Mouse (Mus musculus) hematopoietic stem cell, adult 5-6 weeks (primary cell): ENCODE data around the gene Dst. TPM values are rescaled to one million over a fixed set of nuclear protein-coding genes. Genes with fewer than 3 reads are reported as not detected.
A peak's percentile ranks its signal among the peaks of the same experiment; 100 is the strongest.

Experiments
- ATAC-seq, 2 experiments: fragments of 125-278 bp in 1 of 2; replicated peaks in 1 of 2; 2 replicates each; pipeline ENCODE4 v1.8.0; 2016 to 2017; ENCODE audit warnings: inconsistent platforms in 2 of 2, mild to moderate bottlenecking in 2 of 2, moderate number of reproducible peaks in 2 of 2, low read depth in 1 of 2, moderate TSS enrichment in 1 of 2; ENCODE audit not compliant: low FRiP score in 2 of 2, poor library complexity in 2 of 2, severe bottlenecking in 2 of 2, insufficient read depth in 1 of 2, low TSS enrichment in 1 of 2
- total RNA-seq: library from RNA; stranded (forward); fragments of 172-1452, 232-1000 nt; gene quantifications from 2 replicates; pipeline ENCODE4 v1.2.3, GENCODE M21; 2017

Dst gene
- total RNA-seq, 1 experiment from 2014 or later = 48.7 TPM

DNA sequence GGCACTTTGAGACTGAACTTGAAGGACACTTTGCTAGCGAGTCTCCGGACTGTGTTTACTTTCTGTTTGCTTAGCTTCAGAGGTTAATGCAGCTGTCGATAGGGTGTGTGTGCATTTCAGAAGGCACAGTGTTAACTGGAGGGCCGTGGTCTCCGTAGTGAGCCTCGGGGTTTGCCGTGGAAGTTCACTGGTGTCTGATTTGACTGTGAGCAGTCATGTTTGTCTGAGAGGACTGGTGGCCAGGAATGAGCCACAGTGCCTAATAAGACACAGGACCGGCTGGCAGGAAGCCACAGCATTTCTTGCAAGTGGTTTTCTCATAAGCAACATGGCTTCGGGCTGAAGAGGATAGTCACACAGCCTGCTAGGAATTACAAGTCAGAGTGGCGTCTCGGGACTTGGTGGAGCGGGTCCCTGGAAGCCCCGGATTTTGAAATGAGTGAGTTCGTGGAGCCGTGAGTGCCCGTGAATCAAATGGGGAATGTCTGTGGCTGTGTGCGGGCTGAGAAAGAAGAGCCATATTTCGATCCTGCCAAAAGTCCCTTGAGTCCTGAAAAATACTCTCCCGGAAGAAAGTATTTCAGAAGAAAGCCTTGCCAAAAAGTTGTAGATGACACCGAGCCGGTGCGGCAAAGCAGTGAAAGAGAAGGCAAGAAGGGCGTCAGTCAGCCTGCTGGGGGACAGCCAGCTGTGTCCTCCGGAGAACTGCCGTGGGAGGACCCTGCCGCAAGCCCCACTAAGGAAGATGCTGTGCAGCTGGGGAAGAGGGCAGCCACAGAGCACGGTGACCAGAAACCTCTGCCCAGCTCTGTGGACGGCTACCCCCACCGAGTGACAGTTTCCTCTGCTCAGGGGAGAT, 213.4 kb downstream of the Dst start:
- ATAC-seq = 0 out of 4 replicates have a peak, but pooled peaks of 1 of the 2 experiments have one; percentile 22

DNA sequence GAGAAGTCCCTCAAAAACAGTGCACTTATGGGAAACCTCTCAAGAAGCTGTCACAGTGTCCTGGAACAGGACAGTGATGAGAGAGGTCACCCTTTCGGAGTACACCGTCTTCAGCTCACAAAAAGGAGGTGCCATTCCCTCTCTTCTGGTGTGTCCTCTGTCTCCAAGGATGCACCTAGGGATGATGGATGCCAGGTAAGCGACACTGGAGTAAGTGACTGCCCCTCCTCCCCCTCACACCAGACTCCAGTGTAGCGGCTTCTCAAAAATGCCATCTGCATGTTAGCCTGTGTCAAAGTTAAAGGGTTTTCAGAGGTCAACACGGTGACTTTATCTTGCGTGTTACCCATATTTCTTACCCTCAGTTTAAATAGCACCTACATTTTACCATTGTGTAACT, 214.2 kb downstream of the Dst start:
- ATAC-seq = no peak

GRCm38 (mm10) chr1:34122905-34123304, 214.9 kb downstream of the Dst start:
- no peak for ATAC-seq

GRCm38 (mm10) chr1:34123334-34123733, 215.3 kb downstream of the Dst start:
- no peak for ATAC-seq

GRCm38 (mm10) chr1:34124376-34124775, 216.4 kb downstream of the Dst start:
- ATAC-seq = no peak

- ATAC-seq = no peak
Measured at GRCm38 (mm10) chr1:34125148-34125547, 217.1 kb downstream of the Dst start.

DNA sequence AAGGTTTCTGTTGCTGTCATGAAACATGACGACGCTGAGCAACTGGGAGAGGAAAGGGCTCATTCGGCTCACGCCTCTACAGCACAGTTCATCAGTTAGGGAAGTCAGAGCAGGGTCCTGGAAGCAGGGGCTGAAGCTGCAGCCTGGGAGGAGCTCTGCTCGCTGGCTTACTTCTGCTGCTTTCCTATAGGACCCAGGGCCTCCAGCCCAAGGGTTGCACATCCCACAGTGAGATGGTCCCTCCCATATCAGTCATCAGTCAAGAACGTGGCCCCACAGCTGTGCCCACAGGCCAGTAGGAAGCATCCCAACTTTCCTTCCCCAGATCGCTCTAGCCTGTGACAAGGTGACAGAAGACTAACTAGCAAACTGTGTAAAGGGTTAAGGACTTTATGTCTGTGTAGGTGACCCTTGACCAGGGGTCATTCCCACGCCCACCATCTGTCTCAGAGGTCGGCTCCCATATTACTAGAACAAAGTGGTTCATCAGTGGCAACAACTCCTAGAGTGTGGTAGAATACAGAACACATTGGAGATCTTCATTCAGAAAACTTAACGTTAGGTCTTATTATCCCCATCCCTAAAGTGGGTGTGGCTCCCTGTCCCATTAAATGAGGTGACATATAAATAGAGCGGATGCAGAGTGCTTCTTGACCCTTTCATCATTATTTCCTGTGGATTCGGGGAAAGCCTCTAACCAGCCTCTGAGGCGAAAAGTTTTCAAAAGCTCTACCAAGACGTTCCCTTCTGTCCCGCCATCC, 219.9 kb downstream of the Dst start:
- ATAC-seq = peak in 1 of 2 experiments; percentile 32; a peak in 1 of 4 replicates

GRCm38 (mm10) chr1:34128796-34129195, 220.8 kb downstream of the Dst start:
- ATAC-seq = no peak

- no peak for ATAC-seq
Measured at GRCm38 (mm10) chr1:34129691-34130090, 221.7 kb downstream of the Dst start.

- no peak for ATAC-seq
Measured at GRCm38 (mm10) chr1:34130804-34131203, 222.8 kb downstream of the Dst start.

GRCm38 (mm10) chr1:34132875-34133274, 224.8 kb downstream of the Dst start:
- no peak for ATAC-seq

DNA sequence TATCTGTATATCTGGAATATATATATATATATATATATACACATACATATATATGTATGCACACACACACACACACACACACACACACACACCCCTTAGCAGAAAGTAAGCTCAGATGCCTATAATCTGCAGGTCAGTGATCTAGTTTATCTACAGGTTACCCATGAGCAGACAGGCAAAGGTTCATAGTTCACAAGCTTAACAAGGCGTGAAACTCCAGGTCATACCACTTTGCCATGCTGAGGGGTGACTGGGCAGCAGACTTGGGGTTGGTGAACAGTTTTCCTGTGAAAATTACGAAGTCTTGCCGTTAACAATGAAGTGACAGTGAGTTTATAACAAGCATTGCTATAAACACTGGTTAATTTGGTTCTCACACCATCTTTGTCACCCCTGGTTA, 227.5 kb downstream of the Dst start:
- ATAC-seq = no peak

GRCm38 (mm10) chr1:34139191-34139853, 231.3 kb downstream of the Dst start:
- no peak for ATAC-seq

DNA sequence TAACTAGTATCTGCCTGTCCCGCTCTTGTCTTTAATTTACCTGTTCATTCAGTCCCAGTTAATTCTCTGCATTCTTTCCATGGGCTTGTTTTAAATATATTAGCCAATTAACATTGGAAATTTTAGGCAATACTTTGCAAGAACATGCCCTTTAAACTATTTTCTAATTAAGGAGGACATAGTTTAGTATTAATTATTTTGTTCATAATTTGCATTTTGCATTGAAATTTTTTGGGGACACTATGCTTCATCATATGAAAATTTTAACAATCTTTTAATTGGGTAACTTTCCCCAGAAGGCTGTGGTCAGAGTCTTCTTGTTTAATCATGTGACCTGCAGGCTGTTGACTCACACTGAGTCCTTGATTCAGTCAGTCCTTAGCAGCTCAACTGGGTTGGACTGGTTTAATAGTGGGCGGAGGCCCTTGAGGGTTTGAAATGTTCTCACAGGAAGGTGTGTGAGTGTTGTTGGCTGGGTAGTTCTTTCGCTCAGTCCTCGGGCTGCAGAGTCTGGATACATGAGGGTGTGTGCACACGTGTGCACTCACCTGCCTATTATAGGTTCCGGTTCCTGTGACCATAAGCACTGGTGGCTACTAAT, 231.9 kb downstream of the Dst start:
- no peak for ATAC-seq

- ATAC-seq = no peak
Measured at GRCm38 (mm10) chr1:34140686-34141085, 232.7 kb downstream of the Dst start.

DNA sequence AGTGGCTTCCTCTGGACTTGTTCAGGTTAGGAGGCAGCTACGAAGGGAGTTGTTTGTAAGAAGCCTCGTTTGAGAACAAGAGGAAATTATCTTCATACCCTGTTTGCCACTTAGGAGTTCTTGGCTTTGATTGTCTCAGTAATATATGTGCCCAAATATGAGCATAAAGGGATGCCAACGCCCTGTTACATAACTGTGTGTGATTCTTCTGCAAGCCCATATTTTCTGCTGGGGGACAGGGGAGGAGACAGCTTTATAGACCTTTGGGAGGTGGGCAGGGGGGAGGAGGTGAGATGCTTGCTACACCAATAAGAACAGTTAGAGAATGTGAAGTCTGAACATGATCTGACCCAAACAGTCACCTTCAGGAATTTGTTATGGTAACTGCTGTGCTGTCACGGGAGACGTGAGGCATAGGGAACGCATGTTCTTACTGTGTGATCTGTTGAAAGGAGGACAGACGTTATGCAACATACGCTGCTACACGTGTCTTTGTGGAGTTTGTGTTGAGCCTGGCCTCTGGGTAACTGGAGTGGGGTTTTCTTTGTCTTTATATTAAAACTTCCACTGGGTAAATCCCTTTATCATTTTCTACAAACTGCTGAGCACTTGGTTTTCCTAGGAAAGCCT, 235.0 kb downstream of the Dst start:
- no peak for ATAC-seq

DNA sequence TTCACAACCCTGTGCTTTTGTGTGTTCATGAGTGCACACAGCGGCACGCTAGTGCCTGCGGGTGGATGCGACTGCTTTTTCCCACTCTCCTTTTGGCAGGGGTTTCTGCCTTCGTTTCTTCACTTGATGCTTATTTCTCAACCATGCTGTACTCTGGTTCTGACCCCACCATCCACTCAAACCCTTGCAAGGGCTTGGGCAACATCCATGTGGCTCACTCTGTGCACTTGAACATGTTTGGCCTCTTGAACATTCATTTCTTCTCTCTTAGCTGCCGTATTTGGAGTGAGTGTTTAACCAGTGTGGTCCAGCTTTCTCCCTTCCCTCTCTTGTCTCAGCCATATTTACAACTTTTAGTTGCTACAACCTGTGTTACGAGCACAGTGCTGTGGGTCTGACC, 236.8 kb downstream of the Dst start:
- no peak for ATAC-seq
